ENCODE assay signal across 8 mouse cellular contexts in the genomic region with DNA sequence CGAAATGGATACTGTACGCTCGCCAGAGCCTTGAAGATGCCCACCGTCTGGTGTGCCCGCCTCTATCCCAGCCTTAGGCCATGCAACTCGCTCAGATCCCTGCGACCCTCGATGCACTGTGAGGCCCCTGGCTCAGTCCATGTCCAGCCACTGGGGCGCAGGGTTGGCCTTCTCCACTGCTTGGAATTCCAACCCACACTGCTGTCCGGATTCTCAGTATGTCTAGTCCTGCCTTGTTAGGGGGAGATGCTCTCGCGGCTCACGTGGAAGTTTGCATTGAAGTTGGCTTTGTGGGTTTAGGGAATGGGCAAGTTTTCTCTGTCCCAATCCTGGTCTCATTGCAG. TPM values are rescaled to one million over a fixed set of nuclear protein-coding genes. Genes with fewer than 3 reads are reported as not detected.
DNase-seq lines count a peak whose midpoint lies in the region; ATAC-seq and TF ChIP-seq lines count a peak whose summit lies in the region.

No protein-coding gene starts in this region.

- H3K4me1 ChIP-seq in kidney, embryonic 15.5 days, result peaks cover 22% of the 10 kb centered on the region
- peaks cover 8% of the 10 kb centered on the region for H3K4me1 ChIP-seq in cortical plate, adult 2 months (ENCODE audit: control insufficient read depth, insufficient read depth, low read length)
- H3K4me1 ChIP-seq in hindbrain, embryonic 16.5 days (ENCODE audit: control insufficient read depth, insufficient read depth, low read depth, low read length), result peaks cover 20% of the 10 kb centered on the region
- peaks cover 32% of the 10 kb centered on the region for H3K4me1 ChIP-seq in midbrain, embryonic 15.5 days

- no peak for TF ChIP-seq POLR2A in cortical plate, adult 2 months (IDR thresholded peaks at IDR 0.05; ENCODE audit: extremely low read depth, insufficient read depth, low read length)

- peak; percentile 29; the same call in 1 of the 2 replicates for ATAC-seq in kidney, embryonic 15.5 days (replicated peaks; ENCODE audit: low FRiP score)
- ATAC-seq in hindbrain, embryonic 16.5 days, result peak; percentile 31
- no peak; the same call in 1 of the 2 replicates for ATAC-seq in midbrain, embryonic 15.5 days (replicated peaks)

- H3K27ac ChIP-seq in kidney, embryonic 15.5 days, result peak overlapping the region; percentile 85
- H3K27ac ChIP-seq in cortical plate, adult 2 months (ENCODE audit: insufficient read depth, low read length), result no peak overlapping the region
- peak overlapping the region; percentile 91 for H3K27ac ChIP-seq in hindbrain, embryonic 16.5 days (ENCODE audit: low read depth, low read length)
- H3K27ac ChIP-seq in midbrain, embryonic 15.5 days, result peak overlapping the region; percentile 95

- WGBS in kidney, embryonic 15.5 days, result 0% methylated on average over 13 of the region's 13 CpGs
- WGBS in hindbrain, embryonic 16.5 days, result 1% methylated on average over 13 of the region's 13 CpGs
- WGBS in midbrain, embryonic 15.5 days, result under 1% methylated on average over 13 of the region's 13 CpGs

- H3K4me2 ChIP-seq in kidney, embryonic 15.5 days, result peak overlapping the region; percentile 93
- peak overlapping the region; percentile 90 for H3K4me2 ChIP-seq in hindbrain, embryonic 16.5 days (ENCODE audit: low read length)
- H3K4me2 ChIP-seq in midbrain, embryonic 15.5 days, result peak overlapping the region; percentile 92

- H3K27me3 ChIP-seq in kidney, embryonic 15.5 days, result peaks cover 19% of the 10 kb centered on the region
- H3K27me3 ChIP-seq in hindbrain, embryonic 16.5 days (replicated peaks; ENCODE audit: control insufficient read depth, insufficient read depth, low read length), result no peaks in the 10 kb centered on the region
- no peaks in the 10 kb centered on the region for H3K27me3 ChIP-seq in midbrain, embryonic 15.5 days (replicated peaks)

- H3K9ac ChIP-seq in kidney, embryonic 15.5 days, result peak overlapping the region; percentile 73
- H3K9ac ChIP-seq in hindbrain, embryonic 16.5 days (ENCODE audit: low read depth, low read length), result peak overlapping the region; percentile 83
- peak overlapping the region; percentile 91 for H3K9ac ChIP-seq in midbrain, embryonic 15.5 days

- no peaks in the 10 kb centered on the region for H3K9me3 ChIP-seq in kidney, embryonic 15.5 days (replicated peaks)
- no peaks in the 10 kb centered on the region for H3K9me3 ChIP-seq in hindbrain, embryonic 16.5 days (ENCODE audit: control insufficient read depth, low read length)
- H3K9me3 ChIP-seq in midbrain, embryonic 15.5 days, result no peaks in the 10 kb centered on the region

- no peaks in the 10 kb centered on the region for H3K36me3 ChIP-seq in kidney, embryonic 15.5 days
- H3K36me3 ChIP-seq in hindbrain, embryonic 16.5 days (ENCODE audit: control insufficient read depth, insufficient read depth, low read length), result no peaks in the 10 kb centered on the region
- no peaks in the 10 kb centered on the region for H3K36me3 ChIP-seq in midbrain, embryonic 15.5 days (replicated peaks)

- no peak for DNase-seq in kidney, postnatal 14 days
- no peak for DNase-seq in layer of hippocampus, postnatal 10 days (ENCODE audit: low spot score in 2 of 2)
- no peak for DNase-seq in layer of hippocampus, adult 9-10 months (ENCODE audit: low spot score)
- no peak for DNase-seq in layer of hippocampus, adult 8-10 months (ENCODE audit: low spot score in 2 of 2)

- TF ChIP-seq CTCF in cortical plate, adult 2 months (IDR thresholded peaks at IDR 0.05; ENCODE audit: extremely low read depth, insufficient read depth, low read length), result no peak

- H3K4me3 ChIP-seq in kidney, embryonic 15.5 days (replicated peaks), result peak overlapping the region; percentile 90
- peak overlapping the region; percentile 64 for H3K4me3 ChIP-seq in cortical plate, adult 2 months (ENCODE audit: insufficient read depth, low read length)
- H3K4me3 ChIP-seq in hindbrain, embryonic 16.5 days (ENCODE audit: low read length), result peak overlapping the region; percentile 80
- peak overlapping the region; percentile 63 for H3K4me3 ChIP-seq in midbrain, embryonic 15.5 days

RNA-seq across cellular contexts. Expression of a gene that starts 0.5 kb away (rescaled TPM):
- polyA plus RNA-seq in kidney, embryonic 15.5 days (2015; fragmentation: Nextera tagmentation; extraction: Ambion mirVana), result 5.9 and 6.3 TPM in 2 replicates
- polyA plus RNA-seq in cortical plate, adult 2 months (2012; rRNA removed), result 245 and 267 TPM in 2 replicates
- polyA plus RNA-seq in hindbrain, embryonic 16.5 days (2015; fragmentation: Nextera tagmentation; extraction: Ambion mirVana), result 33.2 and 33.5 TPM in 2 replicates
- polyA plus RNA-seq in midbrain, embryonic 15.5 days (2015; fragmentation: Nextera tagmentation; extraction: Ambion mirVana), result 26.1 and 27.8 TPM in 2 replicates
- 100 to 1,000 TPM; 233 to 258 TPM for total RNA-seq in layer of hippocampus, postnatal 10 days (2021)
- 100 to 1,000 TPM; 669 to 725 (median 678) TPM for total RNA-seq in layer of hippocampus, adult 8-10 months (2022)

RNA-seq across cellular contexts. Expression of a gene that starts 1.7 kb away (rescaled TPM):
- 4.1 and 4.9 TPM in 2 replicates for polyA plus RNA-seq in kidney, embryonic 15.5 days (2015; fragmentation: Nextera tagmentation; extraction: Ambion mirVana)
- 14.8 and 15.7 TPM in 2 replicates for polyA plus RNA-seq in cortical plate, adult 2 months (2012; rRNA removed)
- 5.5 and 6.2 TPM in 2 replicates for polyA plus RNA-seq in hindbrain, embryonic 16.5 days (2015; fragmentation: Nextera tagmentation; extraction: Ambion mirVana)
- polyA plus RNA-seq in midbrain, embryonic 15.5 days (2015; fragmentation: Nextera tagmentation; extraction: Ambion mirVana), result 6.2 and 6.3 TPM in 2 replicates
- 10 to 100 TPM; 21.3 to 22.4 TPM for total RNA-seq in layer of hippocampus, postnatal 10 days (2021)
- 10 to 100 TPM; 27.9 to 32.3 (median 29.3) TPM for total RNA-seq in layer of hippocampus, adult 8-10 months (2022)
